Mouse (Mus musculus) stomach, embryonic 14.5 days (tissue): ENCODE measurements around the gene Icos. TPM values are rescaled to one million over a fixed set of nuclear protein-coding genes. Genes with fewer than 3 reads are reported as not detected.

Source experiments
- ATAC-seq: fragments of 200-750 bp; cut with Nextera tagmentation; 2 replicates; pipeline ENCODE4 v1.8.0; 2017; ENCODE audit warnings: low read depth, moderate TSS enrichment; ENCODE audit not compliant: insufficient number of reproducible peaks, insufficient read depth, low FRiP score
- H3K27ac ChIP-seq: fragments of 300-500 bp; sonication (generic); 2 replicates; pipeline ENCODE4 v1.5.1; 2014; ENCODE audit warnings: mild to moderate bottlenecking, low read length, moderate library complexity, mixed read lengths
- H3K27me3 ChIP-seq: fragments of 300-500 bp; sonication (generic); 2 replicates; pipeline ENCODE4 v1.6.1; 2014; ENCODE audit warnings: low read length, control low read depth, mixed read lengths; ENCODE audit not compliant: control insufficient read depth, insufficient read depth
- H3K36me3 ChIP-seq: fragments of 300-500 bp; sonication (generic); 2 replicates; pipeline ENCODE4 v1.6.1; 2014; ENCODE audit warnings: mild to moderate bottlenecking, control low read depth, low read length, moderate library complexity, mixed read lengths; ENCODE audit not compliant: control insufficient read depth, insufficient read depth
- H3K4me1 ChIP-seq: fragments of 300-500 bp; sonication (generic); 2 replicates; pipeline ENCODE4 v1.6.1; 2014; ENCODE audit warnings: low read length, control low read depth, mixed read lengths; ENCODE audit not compliant: control insufficient read depth, insufficient read depth
- H3K4me2 ChIP-seq: fragments of 300-500 bp; sonication (generic); replicated peaks from 2 replicates; pipeline ENCODE4 v1.6.1; 2014; ENCODE audit warnings: low read depth, low read length, control low read depth
- H3K4me3 ChIP-seq: fragments of 300-500 bp; sonication (generic); 2 replicates; pipeline ENCODE4 v1.5.1; 2014; ENCODE audit warnings: low read depth, low read length, control low read depth
- H3K9ac ChIP-seq: fragments of 300-500 bp; sonication (generic); replicated peaks from 2 replicates; pipeline ENCODE4 v1.6.1; 2014; ENCODE audit warnings: low read depth, mild to moderate bottlenecking, control low read depth, low read length, moderate library complexity, mixed read lengths
- H3K9me3 ChIP-seq: fragments of 300-500 bp; sonication (generic); 2 replicates; pipeline ENCODE4 v1.6.1; 2016; ENCODE audit warnings: low read depth, low read length, control low read depth; ENCODE audit not compliant: control insufficient read depth
- WGBS: fragments of 180-500 bp; shearing (Covaris S2); extraction: QIAGEN DNeasy Blood & Tissue Kit; methylation state at CpG from one replicate; pipeline ENCODE4 v1.1.7; 2014; 5-methylcytosine and 5-hydroxymethylcytosine counted together
- polyA plus RNA-seq: library from polyadenylated mRNA; unstranded; fragments of >200 nt; fragmentation: Nextera tagmentation; extraction: Ambion mirVana; gene quantifications from 2 replicates; pipeline ENCODE4 v1.2.1, GENCODE M21; 2014

Icos gene
- polyA plus RNA-seq, 1 experiment from 2014 or later: 0.30 TPM

DNA sequence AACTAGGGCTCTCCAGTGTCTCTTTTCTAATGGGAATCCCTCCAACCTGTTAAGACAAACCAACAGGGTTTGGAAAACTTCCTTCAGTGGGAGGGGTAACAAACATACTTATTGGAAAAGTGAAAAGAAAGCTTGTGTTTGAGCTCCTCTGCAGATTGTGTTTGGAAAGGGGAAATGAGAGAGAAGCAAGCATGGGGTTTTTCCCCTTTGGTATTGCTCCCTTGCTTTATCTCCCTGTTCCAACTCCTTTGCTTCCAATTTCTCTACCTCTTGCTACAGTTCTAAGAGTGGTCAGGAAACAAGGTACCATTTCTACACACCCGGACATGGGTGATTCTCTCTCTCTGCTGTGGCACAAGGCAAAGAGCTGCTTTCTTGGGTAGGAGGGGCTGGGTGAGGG, 37.1 kb upstream of the Icos start:
- no peaks in the 10 kb centered on the region for H3K36me3 ChIP-seq
- H3K4me3 ChIP-seq: no peak overlapping the region
- H3K9ac ChIP-seq: no peak overlapping the region
- no peak overlapping the region for H3K4me2 ChIP-seq
- no peaks in the 10 kb centered on the region for H3K4me1 ChIP-seq
- no peak for ATAC-seq
- no peaks in the 10 kb centered on the region for H3K27me3 ChIP-seq
- no peaks in the 10 kb centered on the region for H3K9me3 ChIP-seq
- 95% methylated on average over 1 of the region's 1 CpGs for WGBS
- H3K27ac ChIP-seq: no peak overlapping the region

DNA sequence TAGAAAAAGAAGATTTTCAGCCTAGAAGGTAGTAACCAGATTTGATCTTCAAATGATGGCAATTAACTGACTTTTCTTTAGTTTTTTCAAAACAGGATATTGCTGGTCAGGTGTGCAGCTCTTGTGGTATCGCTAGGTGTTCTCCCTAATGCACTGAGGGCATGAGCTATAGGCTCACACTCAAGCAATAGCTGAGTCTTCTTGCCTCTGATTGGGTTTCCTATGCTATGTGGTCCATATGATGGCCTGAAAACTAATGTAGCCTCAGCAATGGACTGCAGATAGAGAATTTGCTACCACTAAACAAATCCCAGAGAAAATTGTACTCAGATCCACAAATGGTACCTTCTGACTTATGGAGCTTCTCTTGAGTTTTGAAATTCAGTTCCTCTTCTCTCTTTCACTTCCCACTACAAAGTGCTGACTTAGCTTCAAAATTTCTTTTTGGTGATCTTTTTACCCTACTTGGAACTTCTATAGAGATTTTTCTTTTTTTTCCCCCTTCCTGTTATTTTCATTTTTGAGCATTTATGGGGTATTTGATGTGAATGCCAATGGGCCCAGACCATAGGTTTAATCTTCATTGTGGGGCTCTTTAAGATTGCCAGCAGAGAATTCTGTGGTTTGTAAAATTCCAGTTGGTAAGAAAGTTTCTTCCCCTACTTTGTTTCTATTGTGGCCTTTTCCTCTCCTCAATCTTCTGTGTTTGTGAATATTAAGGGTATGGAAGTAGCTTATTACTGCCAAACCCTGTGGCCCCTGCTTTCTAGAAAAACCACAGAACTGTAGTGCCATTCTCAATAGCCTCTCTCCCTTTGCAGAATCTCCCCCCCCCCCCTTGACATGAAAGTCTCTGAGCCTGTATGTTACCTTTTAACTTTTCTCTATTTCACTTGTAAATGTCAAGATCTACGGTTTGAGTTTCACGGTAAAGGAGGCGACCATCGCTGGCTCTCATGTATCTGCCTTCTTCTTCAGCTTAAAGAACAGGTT, 36.4 kb upstream of the Icos start:
- no peak overlapping the region for H3K27ac ChIP-seq

GRCm38 (mm10) chr1:60942921-60943320, 34.8 kb upstream of the Icos start:
- ATAC-seq: no peak
- H3K36me3 ChIP-seq: no peaks in the 10 kb centered on the region
- no peaks in the 10 kb centered on the region for H3K9me3 ChIP-seq
- no peak overlapping the region for H3K4me3 ChIP-seq
- H3K27me3 ChIP-seq: no peaks in the 10 kb centered on the region
- no peak overlapping the region for H3K4me2 ChIP-seq
- H3K27ac ChIP-seq: no peak overlapping the region
- H3K4me1 ChIP-seq: no peaks in the 10 kb centered on the region
- WGBS: 80% methylated on average over 2 of the region's 2 CpGs
- no peak overlapping the region for H3K9ac ChIP-seq

More for the DNA sequence above, 36.4 kb upstream of the Icos start:
- Histone ChIP-seq H3K4me3 (no peak overlapping the region), H3K4me2 (no peak overlapping the region), H3K27me3 (no peaks in the 10 kb centered on the region), H3K9ac (no peak overlapping the region), H3K4me1 (no peaks in the 10 kb centered on the region), H3K36me3 (no peaks in the 10 kb centered on the region), H3K9me3 (no peaks in the 10 kb centered on the region)
- 95% methylated on average over 5 of the region's 5 CpGs for WGBS
- ATAC-seq: no peak

GRCm38 (mm10) chr1:60945633-60946401, 31.9 kb upstream of the Icos start:
- Histone ChIP-seq H3K9me3 (no peaks in the 10 kb centered on the region), H3K9ac (no peak overlapping the region), H3K4me2 (no peak overlapping the region), H3K4me1 (no peaks in the 10 kb centered on the region), H3K27me3 (no peaks in the 10 kb centered on the region), H3K4me3 (no peak overlapping the region), H3K36me3 (no peaks in the 10 kb centered on the region), H3K27ac (no peak overlapping the region)
- WGBS: 83% methylated on average over 8 of the region's 8 CpGs
- no peak for ATAC-seq

- Histone ChIP-seq H3K9ac (no peak overlapping the region), H3K27me3 (no peaks in the 10 kb centered on the region), H3K36me3 (no peaks in the 10 kb centered on the region), H3K27ac (no peak overlapping the region), H3K9me3 (no peaks in the 10 kb centered on the region), H3K4me3 (no peak overlapping the region), H3K4me2 (no peak overlapping the region), H3K4me1 (no peaks in the 10 kb centered on the region)
- no peak for ATAC-seq
- 69% methylated on average over 6 of the region's 6 CpGs for WGBS
Observed at GRCm38 (mm10) chr1:60948112-60948511, 29.6 kb upstream of the Icos start.

DNA sequence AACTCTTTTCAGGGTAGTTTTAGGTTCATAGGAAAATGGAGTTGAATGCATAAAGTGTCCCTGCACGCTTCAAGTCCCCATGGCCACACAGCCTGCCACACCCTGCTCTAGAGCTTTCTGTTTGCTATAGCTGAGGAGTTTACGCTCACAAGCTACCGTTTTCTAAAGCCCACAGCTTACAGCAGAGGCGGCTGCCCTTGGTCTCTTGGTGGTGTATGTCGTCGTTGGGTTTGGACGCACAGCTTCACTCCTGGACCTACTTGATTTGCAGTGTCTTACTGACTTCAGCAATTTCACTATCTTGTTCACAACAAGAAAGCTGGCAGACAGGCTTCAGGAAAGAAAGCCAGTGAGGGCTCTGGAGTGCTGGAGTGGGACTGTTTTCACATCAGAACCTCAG, 24.8 kb upstream of the Icos start:
- Histone ChIP-seq H3K27ac (no peak overlapping the region), H3K4me2 (no peak overlapping the region), H3K4me1 (no peaks in the 10 kb centered on the region), H3K27me3 (no peaks in the 10 kb centered on the region), H3K9ac (no peak overlapping the region), H3K4me3 (no peak overlapping the region), H3K36me3 (no peaks in the 10 kb centered on the region), H3K9me3 (no peaks in the 10 kb centered on the region)
- no peak for ATAC-seq
- WGBS: 62% methylated on average over 7 of the region's 7 CpGs

DNA sequence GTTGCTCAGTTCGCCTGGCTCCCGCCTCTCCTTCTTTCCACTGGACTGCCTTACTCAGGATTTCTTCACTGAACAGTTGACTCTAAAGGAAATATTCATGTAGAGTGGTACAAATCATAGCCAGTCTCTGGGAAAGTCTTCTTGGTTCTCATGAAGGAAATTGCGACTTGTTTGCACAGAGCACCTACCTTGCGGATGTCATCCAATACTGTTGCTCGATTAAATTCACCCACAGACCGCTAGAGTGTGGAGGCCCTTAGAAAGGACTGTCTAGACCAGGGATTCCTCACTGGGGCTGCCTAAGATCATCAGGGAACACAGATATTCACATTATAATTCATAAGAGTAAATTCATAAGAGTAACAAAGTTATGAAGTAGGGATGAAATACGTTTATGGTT, 24.0 kb upstream of the Icos start:
- Histone ChIP-seq H3K4me2 (no peak overlapping the region), H3K36me3 (no peaks in the 10 kb centered on the region), H3K9me3 (no peaks in the 10 kb centered on the region), H3K4me1 (no peaks in the 10 kb centered on the region), H3K4me3 (no peak overlapping the region), H3K27me3 (no peaks in the 10 kb centered on the region), H3K9ac (no peak overlapping the region), H3K27ac (no peak overlapping the region)
- ATAC-seq: no peak
- WGBS: 85% methylated on average over 7 of the region's 7 CpGs

DNA sequence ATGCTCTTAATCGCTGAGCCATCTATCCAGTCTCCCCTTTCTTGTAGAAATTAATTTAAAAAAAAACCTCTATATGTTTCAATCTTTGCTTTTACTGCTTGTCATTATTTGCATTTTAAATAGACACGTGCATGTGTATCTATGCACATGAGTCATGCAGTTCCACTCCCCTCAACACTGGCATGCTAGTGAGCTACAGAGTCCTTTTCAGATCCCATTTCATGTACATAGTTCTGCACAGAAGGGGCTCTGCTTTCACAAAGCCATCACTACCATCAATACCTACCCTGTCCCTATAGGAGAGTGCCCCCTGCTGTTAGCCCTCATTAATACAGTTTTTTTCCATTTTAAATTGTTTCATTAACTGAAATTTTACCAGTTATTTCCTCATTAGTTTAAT, 23.0 kb upstream of the Icos start:
- no peaks in the 10 kb centered on the region for H3K36me3 ChIP-seq
- no peak for ATAC-seq
- no peak overlapping the region for H3K4me3 ChIP-seq
- no peaks in the 10 kb centered on the region for H3K27me3 ChIP-seq
- WGBS: 65% methylated on average over 2 of the region's 2 CpGs
- H3K27ac ChIP-seq: no peak overlapping the region
- H3K9me3 ChIP-seq: no peaks in the 10 kb centered on the region
- H3K4me1 ChIP-seq: no peaks in the 10 kb centered on the region
- H3K4me2 ChIP-seq: no peak overlapping the region
- H3K9ac ChIP-seq: no peak overlapping the region
